Mouse (Mus musculus) midbrain, embryonic 11.5 days (tissue): Measurements from ENCODE around the gene Bace1. TPM values are rescaled to one million over a fixed set of nuclear protein-coding genes. Genes with fewer than 3 reads are reported as not detected.

ENCODE experiments used
- ATAC-seq: fragments of 200-750 bp; cut with Nextera tagmentation; 2 replicates; pipeline ENCODE4 v1.8.0; 2017; ENCODE audit warnings: moderate TSS enrichment, moderate library complexity; ENCODE audit not compliant: low FRiP score
- DNase-seq: peaks from one replicate; pipeline ENCODE4 v3.0.0; 2015; ENCODE audit warnings: low spot score; ENCODE audit errors: missing footprints
- H3K27ac ChIP-seq: fragments of 300-500 bp; sonication (generic); 2 replicates; pipeline ENCODE4 v1.5.1; 2014; ENCODE audit warnings: low read depth, low read length
- H3K27me3 ChIP-seq: fragments of 300-500 bp; sonication (generic); 2 replicates; pipeline ENCODE4 v1.6.1; 2014; ENCODE audit warnings: mild to moderate bottlenecking, low read length, moderate library complexity, mixed read lengths; ENCODE audit not compliant: control insufficient read depth, insufficient read depth
- H3K36me3 ChIP-seq: fragments of 300-500 bp; sonication (generic); 2 replicates; pipeline ENCODE4 v1.6.1; 2014; ENCODE audit warnings: mild to moderate bottlenecking, low read length, moderate library complexity, mixed read lengths; ENCODE audit not compliant: control insufficient read depth, insufficient read depth
- H3K4me1 ChIP-seq: fragments of 300-500 bp; sonication (generic); 2 replicates; pipeline ENCODE4 v1.6.1; 2014; ENCODE audit warnings: low read length; ENCODE audit not compliant: control insufficient read depth, insufficient read depth
- H3K4me2 ChIP-seq: fragments of 300-500 bp; sonication (generic); 2 replicates; pipeline ENCODE4 v1.6.1; 2014; ENCODE audit warnings: mild to moderate bottlenecking, moderate library complexity
- H3K4me3 ChIP-seq: fragments of 300-500 bp; sonication (generic); 2 replicates; pipeline ENCODE4 v1.5.1; 2014; ENCODE audit warnings: low read depth, low read length
- H3K9ac ChIP-seq: fragments of 300-500 bp; sonication (generic); 2 replicates; pipeline ENCODE4 v1.6.1; 2014; ENCODE audit warnings: low read length
- H3K9me3 ChIP-seq: fragments of 300-500 bp; sonication (generic); 2 replicates; pipeline ENCODE4 v1.6.1; 2016; ENCODE audit warnings: low read length; ENCODE audit not compliant: control insufficient read depth
- WGBS: fragments of 180-500 bp; shearing (Covaris S2); extraction: QIAGEN DNeasy Blood & Tissue Kit; methylation state at CpG from one replicate; pipeline ENCODE4 v1.1.7; 2014; 5-methylcytosine and 5-hydroxymethylcytosine counted together
- polyA plus RNA-seq: library from polyadenylated mRNA; unstranded; fragments of >200 nt; fragmentation: Nextera tagmentation; extraction: Ambion mirVana; gene quantifications from 2 replicates; pipeline ENCODE4 v1.2.1, GENCODE M21; 2014

Bace1 gene
- polyA plus RNA-seq, 1 experiment from 2014 or later = 27.1 TPM

GRCm38 (mm10) chr9:45828291-45828963, 10.0 kb upstream of the Bace1 start, which contains the start of gene Cep164:
TSS of gene Cep164 (minus strand) at chr9:45828691.
- peak; percentile 98 for DNase-seq
- Histone ChIP-seq H3K27me3 (no peaks in the 10 kb centered on the region), H3K4me1 (peaks cover 3% of the 10 kb centered on the region), H3K9me3 (no peaks in the 10 kb centered on the region), H3K4me3 (peak within 1 kb of the TSS; percentile 67), H3K36me3 (no peaks in the 10 kb centered on the region), H3K4me2 (peak within 1 kb of the TSS; percentile 71), H3K27ac (no peak within 1 kb of the TSS; the same call in 1 of the 2 replicates), H3K9ac (peak within 1 kb of the TSS; percentile 73)
- under 1% methylated on average over 31 of the region's 31 CpGs for WGBS
- peak; percentile 97 for ATAC-seq

GRCm38 (mm10) chr9:45829107-45829506, 9.3 kb upstream of the Bace1 start:
- WGBS = 29% methylated on average over 10 of the region's 10 CpGs
- DNase-seq = peak; percentile 92
- Histone ChIP-seq H3K4me2 (peak overlapping the region; percentile 71), H3K9me3 (no peaks in the 10 kb centered on the region), H3K4me3 (peak overlapping the region; percentile 67), H3K4me1 (peaks cover 3% of the 10 kb centered on the region), H3K9ac (no peak overlapping the region), H3K36me3 (no peaks in the 10 kb centered on the region), H3K27ac (no peak overlapping the region), H3K27me3 (no peaks in the 10 kb centered on the region)
- peak; percentile 70 for ATAC-seq

- no peak for ATAC-seq
- H3K27ac ChIP-seq = no peak overlapping the region
- 86% methylated on average over 2 of the region's 2 CpGs for WGBS
- no peaks in the 10 kb centered on the region for H3K4me1 ChIP-seq
- H3K9me3 ChIP-seq = no peaks in the 10 kb centered on the region
- no peak overlapping the region for H3K4me3 ChIP-seq
- DNase-seq = no peak
- H3K36me3 ChIP-seq = no peaks in the 10 kb centered on the region
- no peak overlapping the region for H3K9ac ChIP-seq
- no peak overlapping the region for H3K4me2 ChIP-seq
- H3K27me3 ChIP-seq = no peaks in the 10 kb centered on the region
Observed at GRCm38 (mm10) chr9:45832898-45833297, 5.5 kb upstream of the Bace1 start.

DNA sequence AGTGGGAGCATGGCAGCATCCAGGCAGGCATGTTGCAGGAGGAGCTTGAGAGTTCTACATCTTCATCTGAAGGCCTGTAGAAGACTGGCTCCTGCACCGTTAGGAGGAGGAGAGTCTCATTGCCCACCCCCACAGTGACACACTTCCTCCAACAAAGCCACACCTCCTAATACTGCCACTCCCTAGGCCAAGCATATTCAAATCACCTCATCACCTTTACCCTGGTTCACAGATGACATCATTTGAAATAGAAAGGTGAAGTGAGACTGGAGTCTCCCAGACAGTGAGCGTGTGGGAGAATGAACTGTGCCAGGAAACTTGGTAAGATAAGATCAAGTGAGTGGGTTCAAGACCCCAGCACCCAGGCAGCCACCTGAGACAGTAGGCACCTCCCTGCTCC, 4.9 kb upstream of the Bace1 start:
- Histone ChIP-seq H3K9ac (no peak overlapping the region), H3K4me3 (no peak overlapping the region)
- ATAC-seq = no peak

GRCm38 (mm10) chr9:45838069-45838433, 329 bp upstream of the Bace1 start:
- H3K4me2 ChIP-seq = peak overlapping the region; percentile 94
- H3K27ac ChIP-seq = no peak overlapping the region
- H3K27me3 ChIP-seq = no peaks in the 10 kb centered on the region
- H3K36me3 ChIP-seq = no peaks in the 10 kb centered on the region
- no peak overlapping the region for H3K4me3 ChIP-seq
- WGBS = 19% methylated on average over 4 of the region's 4 CpGs
- DNase-seq (no peak), ATAC-seq (peak; percentile 57; the same call in 1 of the 2 replicates)
- H3K4me1 ChIP-seq = peaks cover 24% of the 10 kb centered on the region
- no peaks in the 10 kb centered on the region for H3K9me3 ChIP-seq
- no peak overlapping the region for H3K9ac ChIP-seq

More for the DNA sequence above, 4.9 kb upstream of the Bace1 start:
- Histone ChIP-seq H3K27me3 (no peaks in the 10 kb centered on the region), H3K4me1 (no peaks in the 10 kb centered on the region), H3K4me2 (no peak overlapping the region), H3K9me3 (no peaks in the 10 kb centered on the region), H3K36me3 (no peaks in the 10 kb centered on the region), H3K27ac (no peak overlapping the region)
- WGBS = 84% methylated on average over 2 of the region's 2 CpGs
- DNase-seq = no peak

GRCm38 (mm10) chr9:45839139-45839981, 980 bp downstream of the Bace1 start:
- H3K27ac ChIP-seq = no peak overlapping the region
- 17% methylated on average over 16 of the region's 17 CpGs for WGBS
- no peaks in the 10 kb centered on the region for H3K27me3 ChIP-seq
- peak; percentile 33; the same call in 1 of the 2 replicates for ATAC-seq
- H3K4me1 ChIP-seq = peaks cover 24% of the 10 kb centered on the region
- no peaks in the 10 kb centered on the region for H3K9me3 ChIP-seq
- peak; percentile 85 for DNase-seq
- peak overlapping the region; percentile 94 for H3K4me2 ChIP-seq
- peak overlapping the region; percentile 79 for H3K4me3 ChIP-seq
- peak overlapping the region; percentile 82 for H3K9ac ChIP-seq
- no peaks in the 10 kb centered on the region for H3K36me3 ChIP-seq

DNA sequence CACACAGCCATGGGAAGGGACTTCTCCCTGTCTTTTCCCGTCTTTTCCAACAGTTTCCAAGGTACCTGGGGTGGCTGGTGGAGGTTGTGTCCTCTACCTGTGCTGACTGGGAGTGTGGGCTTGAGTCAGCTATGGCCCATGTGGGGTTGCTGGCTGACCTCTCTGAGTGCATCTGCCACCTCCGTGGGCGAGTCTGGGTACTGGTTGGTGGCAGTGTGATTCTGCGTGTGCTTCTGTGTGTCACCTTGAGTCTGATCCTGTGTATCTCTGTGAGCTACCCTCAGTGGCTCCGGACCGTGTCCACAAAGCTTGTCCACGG, 1.6 kb downstream of the Bace1 start:
- H3K27ac ChIP-seq = no peak overlapping the region
- WGBS = 72% methylated on average over 7 of the region's 7 CpGs
- DNase-seq (peak; percentile 60), ATAC-seq (no peak)
- H3K27me3 ChIP-seq = no peaks in the 10 kb centered on the region
- peak overlapping the region; percentile 94 for H3K4me2 ChIP-seq
- H3K4me3 ChIP-seq = peak overlapping the region; percentile 79
- H3K36me3 ChIP-seq = no peaks in the 10 kb centered on the region
- peaks cover 24% of the 10 kb centered on the region for H3K4me1 ChIP-seq
- H3K9me3 ChIP-seq = no peaks in the 10 kb centered on the region
- H3K9ac ChIP-seq = peak overlapping the region; percentile 82

DNA sequence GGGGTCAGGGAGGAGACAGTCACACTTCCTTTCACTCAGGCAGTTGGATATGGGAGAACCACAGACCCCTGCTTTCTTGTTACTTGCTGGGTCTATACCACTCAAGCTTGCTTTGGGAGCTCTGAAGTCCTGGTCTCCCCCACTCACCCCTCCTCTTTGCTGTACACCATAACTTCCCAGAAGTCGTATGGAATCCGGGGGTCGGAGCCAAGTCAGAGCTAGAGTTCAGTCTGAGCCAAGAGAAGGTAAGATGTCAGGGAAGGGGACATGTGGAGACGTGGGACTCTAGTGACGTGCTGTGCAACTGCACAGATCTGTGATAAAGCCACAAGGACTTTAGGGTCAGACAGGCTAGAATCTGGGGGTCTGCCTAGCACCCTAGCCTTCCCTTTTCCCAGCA, 2.0 kb downstream of the Bace1 start:
- Histone ChIP-seq H3K4me1 (peaks cover 24% of the 10 kb centered on the region), H3K4me3 (no peak overlapping the region), H3K27me3 (no peaks in the 10 kb centered on the region), H3K27ac (no peak overlapping the region), H3K36me3 (no peaks in the 10 kb centered on the region), H3K9me3 (no peaks in the 10 kb centered on the region), H3K4me2 (peak overlapping the region; percentile 94), H3K9ac (no peak overlapping the region)
- no peak for DNase-seq
- WGBS = 76% methylated on average over 5 of the region's 5 CpGs
- no peak for ATAC-seq

- Histone ChIP-seq H3K9me3 (no peaks in the 10 kb centered on the region), H3K4me2 (no peak overlapping the region), H3K36me3 (no peaks in the 10 kb centered on the region), H3K27ac (no peak overlapping the region), H3K4me3 (no peak overlapping the region), H3K9ac (no peak overlapping the region), H3K27me3 (no peaks in the 10 kb centered on the region), H3K4me1 (peaks cover 24% of the 10 kb centered on the region)
- no peak for ATAC-seq
- DNase-seq = no peak
- 85% methylated on average over 6 of the region's 6 CpGs for WGBS
Observed at GRCm38 (mm10) chr9:45841458-45841857, 3.1 kb downstream of the Bace1 start.
